Mouse (Mus musculus): Measurements from ENCODE around the gene Axl. TPM values are rescaled to one million over a fixed set of nuclear protein-coding genes. Genes with fewer than 3 reads are reported as not detected.

Gene Axl
- total RNA-seq, 4 experiments from 2014 or later: 37.9 to 58.3 (median 45.8) TPM

- DNase-seq (ENCODE audit: low spot score in 2 of 2): no peak
These were observed 75.7 kb downstream of the Axl start for GRCm38 (mm10) chr7:25712801-25713200.

- DNase-seq (ENCODE audit: low spot score in 2 of 2): peak in 1 of 2 experiments; percentile 60
These were observed 76.7 kb downstream of the Axl start for GRCm38 (mm10) chr7:25711731-25712197.

GRCm38 (mm10) chr7:25711165-25711564, 77.3 kb downstream of the Axl start:
- DNase-seq (ENCODE audit: low spot score in 2 of 2): no peak

GRCm38 (mm10) chr7:25710519-25711130, 77.9 kb downstream of the Axl start:
- DNase-seq (ENCODE audit: low spot score in 2 of 2): peak in 1 of 2 experiments; percentile 76

GRCm38 (mm10) chr7:25709961-25710360, 78.5 kb downstream of the Axl start:
- no peak for DNase-seq (ENCODE audit: low spot score in 2 of 2)

- no peak for DNase-seq (ENCODE audit: low spot score in 2 of 2)
These were observed 80.8 kb downstream of the Axl start for GRCm38 (mm10) chr7:25707581-25708292.

Small RNAs within 50 kb of the gene (microRNA-seq; reads per million reads assigned to microRNA genes)
- 0 reads per million in 2 experiments for gene Gm24865

Other genes starting within 250 kb of the Axl start
- gene Ceacam2, start 248.8 kb downstream of the Axl start, total RNA-seq (2022): under 1 TPM; 0.39 to 0.81 (median 0.64) TPM
- gene Erich4, start 172.8 kb downstream of the Axl start, total RNA-seq (2022): not detected
- 10 to 100 TPM; 53.2 to 58.0 (median 55.7) TPM for gene Dmac2, start 169.3 kb downstream of the Axl start, total RNA-seq (2022)
- 1 to 10 TPM in 2 of 4 experiments, under 1 TPM in 2; 0.54 to 1.6 (median 0.89) TPM for gene B3gnt8, start 162.1 kb downstream of the Axl start, total RNA-seq (2022)
- gene Bckdha, start 129.7 kb downstream of the Axl start, total RNA-seq (2022): 10 to 100 TPM; 36.1 to 40.8 (median 39.4) TPM
- gene Exosc5, start 129.5 kb downstream of the Axl start, total RNA-seq (2022): 10 to 100 TPM; 21.7 to 27.4 (median 26.7) TPM
- 10 to 100 TPM; 27.1 to 37.7 (median 34.1) TPM for gene Tmem91, start 113.5 kb downstream of the Axl start, total RNA-seq (2022)
- 10 to 100 TPM; 25.3 to 29.6 (median 28.6) TPM for gene B9d2, start 107.9 kb downstream of the Axl start, total RNA-seq (2022)
- gene Tgfb1, start 101.7 kb downstream of the Axl start, total RNA-seq (2022): 10 to 100 TPM in 2 of 4 experiments, 1 to 10 TPM in 2; 6.1 to 19.9 (median 11.1) TPM
- gene Ccdc97, start 69.6 kb downstream of the Axl start, total RNA-seq (2022): 10 to 100 TPM; 57.8 to 60.7 (median 58.4) TPM
- 100 to 1,000 TPM; 102 to 118 (median 109) TPM for gene Hnrnpul1, start 33.9 kb downstream of the Axl start, total RNA-seq (2022)
- 1 to 10 TPM; 4.3 to 5.1 (median 4.9) TPM for gene Cyp2s1, start 28.2 kb upstream of the Axl start, total RNA-seq (2022)
- gene Cyp2b10, start 108.9 kb upstream of the Axl start, total RNA-seq (2022): under 1 TPM; 0.16 to 0.38 (median 0.24) TPM

Data from left cerebral cortex, adult 8-10 months (tissue).